Mouse (Mus musculus): ENCODE measurements around the gene Fnd3c2. TPM values are rescaled to one million over a fixed set of nuclear protein-coding genes. Genes with fewer than 3 reads are reported as not detected.
"Not testable (repeated sequence)": the region's sequence is repeated elsewhere in the genome, so short reads cannot be mapped to it uniquely, and the experiment has no call there.

Gene Fnd3c2
- total RNA-seq (2021) = not detected

- intact Hi-C loops (cut with DNase I) = no loop called here
Measured at GRCm38 (mm10) chrX:106255276-106255675, at the start of gene Fnd3c2. Gene Fnd3c2, minus strand, starts transcription at chrX:106255376.

DNA sequence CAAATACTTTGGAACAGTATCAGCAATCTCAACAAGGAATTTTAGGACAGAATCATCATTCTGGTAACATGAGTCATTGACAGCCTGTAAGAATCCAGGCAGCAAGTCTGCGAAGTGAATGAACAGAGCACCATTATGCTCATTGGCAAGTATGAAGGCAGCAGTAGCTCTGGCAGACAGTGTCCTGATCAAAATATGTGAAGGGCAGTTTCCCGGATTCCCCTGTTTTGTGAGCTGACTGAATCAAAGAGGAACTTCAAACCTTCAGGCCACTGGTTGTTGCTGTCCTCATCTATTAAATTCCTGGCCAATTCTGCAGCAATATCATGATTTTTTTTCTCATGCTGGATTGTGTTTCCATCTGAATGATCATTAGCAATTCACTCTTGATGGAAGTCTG, 29.3 kb upstream of the Fnd3c2 start:
- DNase-seq (ENCODE audit: low spot score in 2 of 2) = no peak
- intact Hi-C loops (cut with DNase I) = no loop called here

More at GRCm38 (mm10) chrX:106255276-106255675, at the start of gene Fnd3c2:
- DNase-seq (ENCODE audit: low spot score in 2 of 2) = no peak

- intact Hi-C loops (cut with DNase I) = no loop called here
- DNase-seq (ENCODE audit: low spot score in 2 of 2) = no peak
Measured at GRCm38 (mm10) chrX:106221058-106221457, 34.1 kb downstream of the Fnd3c2 start, which contains the start of gene Taf9b. Gene Taf9b, minus strand, starts transcription at chrX:106221158.

GRCm38 (mm10) chrX:106219171-106220032, 35.8 kb downstream of the Fnd3c2 start:
- intact Hi-C loops (cut with DNase I) = loop anchor here (5.0 kb wide), 1 partner anchor 163 kb away; no protein-coding TSS in a partner anchor
- peak; percentile 70 to 81 for DNase-seq (ENCODE audit: low spot score in 2 of 2)

DNA sequence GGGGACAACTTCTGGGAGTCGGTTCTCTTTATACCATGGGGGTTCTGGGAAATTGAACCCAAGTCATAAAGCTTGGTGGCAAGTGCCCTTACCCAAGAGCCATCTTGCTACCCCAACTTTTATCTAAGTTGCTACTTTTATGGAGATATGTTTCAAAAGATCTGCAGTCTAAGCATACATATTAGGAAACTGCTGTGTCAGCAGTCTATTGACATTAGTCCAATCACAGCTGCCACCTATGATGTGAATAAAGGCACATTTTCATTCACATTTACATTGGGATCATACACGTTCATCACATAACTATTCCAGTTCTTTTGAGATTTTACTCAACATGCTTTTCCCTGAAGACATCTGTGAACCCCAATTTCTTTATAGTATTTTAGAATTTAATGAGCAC, 46.1 kb downstream of the Fnd3c2 start:
- no peak for DNase-seq (ENCODE audit: low spot score in 2 of 2)
- intact Hi-C loops (cut with DNase I) = no loop called here

DNA sequence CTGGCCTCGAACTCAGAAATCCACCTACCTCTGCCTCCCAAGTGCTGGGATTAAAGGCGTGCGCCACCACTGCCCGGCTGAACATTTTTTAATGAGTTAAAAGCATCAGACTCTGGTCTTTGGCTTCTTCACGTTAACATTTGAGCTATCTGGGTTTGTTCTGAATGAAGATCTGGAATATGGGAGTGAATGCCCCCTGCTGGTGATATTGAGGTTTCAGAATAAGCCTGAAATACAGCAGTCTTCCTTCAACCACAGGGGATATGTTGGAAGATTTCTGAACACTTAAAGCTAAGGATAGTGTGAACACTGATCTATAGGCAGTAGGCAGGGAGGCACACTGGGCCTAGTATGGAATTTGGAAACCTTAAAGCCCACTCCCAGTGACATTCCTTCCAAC, 56.3 kb downstream of the Fnd3c2 start:
- DNase-seq (ENCODE audit: low spot score in 2 of 2) = no peak
- intact Hi-C loops (cut with DNase I) = loop anchor here (5.0 kb wide), 1 partner anchor 188 kb away; no protein-coding TSS in a partner anchor

- intact Hi-C loops (cut with DNase I) = loop anchor here (5.0 kb wide), 1 partner anchor 190 kb away; no protein-coding TSS in a partner anchor
- DNase-seq (ENCODE audit: low spot score in 2 of 2) = no peak
Measured at GRCm38 (mm10) chrX:106197308-106197707, 57.9 kb downstream of the Fnd3c2 start.

DNA sequence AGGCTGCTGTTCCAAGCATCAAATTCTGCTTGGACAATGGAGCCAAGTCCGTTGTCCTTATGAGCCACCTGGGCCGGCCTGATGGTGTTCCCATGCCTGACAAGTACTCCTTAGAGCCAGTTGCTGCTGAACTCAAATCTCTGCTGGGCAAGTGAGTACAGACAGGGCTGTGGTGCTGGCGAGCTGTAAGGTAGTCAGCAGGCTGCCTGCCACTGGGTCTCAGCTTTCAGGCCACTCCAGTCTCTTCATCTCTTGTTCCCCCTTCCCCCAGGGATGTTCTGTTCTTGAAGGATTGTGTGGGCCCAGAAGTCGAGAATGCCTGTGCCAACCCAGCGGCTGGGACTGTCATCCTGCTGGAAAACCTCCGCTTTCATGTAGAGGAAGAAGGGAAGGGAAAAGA, 60.8 kb downstream of the Fnd3c2 start:
- intact Hi-C loops (cut with DNase I); DNase-seq (ENCODE audit: low spot score in 2 of 2): not testable (repeated sequence)

- intact Hi-C loops (cut with DNase I) = no loop called here
- DNase-seq (ENCODE audit: low spot score in 2 of 2) = no peak
Measured at GRCm38 (mm10) chrX:106190091-106190490, 65.1 kb downstream of the Fnd3c2 start.

GRCm38 (mm10) chrX:106189356-106189755, 65.8 kb downstream of the Fnd3c2 start:
- intact Hi-C loops (cut with DNase I) = loop anchor here (5.0 to 10.0 kb wide), 3 partner anchors 162 to 265 kb away; partner anchors contain the start of genes Atp7a, Atrx and Magt1
- DNase-seq (ENCODE audit: low spot score in 2 of 2) = no peak

GRCm38 (mm10) chrX:106187737-106188136, 67.4 kb downstream of the Fnd3c2 start:
- intact Hi-C loops (cut with DNase I) = loop anchor here (5.0 to 10.0 kb wide), 3 partner anchors 160 to 263 kb away; partner anchors contain the start of genes Atp7a, Atrx and Magt1
- peak in 1 of 2 experiments; percentile 18 for DNase-seq (ENCODE audit: low spot score in 2 of 2)

DNA sequence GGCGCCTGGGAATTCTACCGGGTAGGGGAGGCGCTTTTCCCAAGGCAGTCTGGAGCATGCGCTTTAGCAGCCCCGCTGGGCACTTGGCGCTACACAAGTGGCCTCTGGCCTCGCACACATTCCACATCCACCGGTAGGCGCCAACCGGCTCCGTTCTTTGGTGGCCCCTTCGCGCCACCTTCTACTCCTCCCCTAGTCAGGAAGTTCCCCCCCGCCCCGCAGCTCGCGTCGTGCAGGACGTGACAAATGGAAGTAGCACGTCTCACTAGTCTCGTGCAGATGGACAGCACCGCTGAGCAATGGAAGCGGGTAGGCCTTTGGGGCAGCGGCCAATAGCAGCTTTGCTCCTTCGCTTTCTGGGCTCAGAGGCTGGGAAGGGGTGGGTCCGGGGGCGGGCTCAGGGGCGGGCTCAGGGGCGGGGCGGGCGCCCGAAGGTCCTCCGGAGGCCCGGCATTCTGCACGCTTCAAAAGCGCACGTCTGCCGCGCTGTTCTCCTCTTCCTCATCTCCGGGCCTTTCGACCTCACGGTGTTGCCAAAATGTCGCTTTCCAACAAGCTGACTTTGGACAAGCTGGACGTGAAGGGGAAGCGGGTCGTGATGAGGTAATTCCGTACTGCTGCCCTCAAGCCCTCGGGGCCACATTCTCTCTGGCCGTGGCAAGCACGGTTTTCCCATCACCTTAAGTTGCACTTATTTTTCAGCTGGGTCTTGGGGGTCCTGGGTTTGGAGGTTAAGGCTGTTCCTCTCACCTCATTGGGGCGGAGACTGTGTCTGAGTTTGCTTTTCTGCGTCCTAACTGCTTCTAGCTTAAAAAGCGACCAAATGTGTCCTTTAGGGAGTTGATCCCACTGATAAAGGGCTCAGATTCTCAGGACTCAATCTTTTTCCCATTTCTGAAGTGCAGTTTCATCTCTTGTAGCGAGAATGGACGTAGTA, 68.2 kb downstream of the Fnd3c2 start, which contains the start of gene Pgk1:
Gene Pgk1 (plus strand): TSS at position 388 of the 937 bp plus-strand sequence.
- peak; percentile 84 to 97 for DNase-seq (ENCODE audit: low spot score in 2 of 2)
- intact Hi-C loops (cut with DNase I) = loop anchor here (5.0 to 10.0 kb wide), 3 partner anchors 160 to 262 kb away; partner anchors contain the start of genes Atp7a, Atrx and Magt1

DNA sequence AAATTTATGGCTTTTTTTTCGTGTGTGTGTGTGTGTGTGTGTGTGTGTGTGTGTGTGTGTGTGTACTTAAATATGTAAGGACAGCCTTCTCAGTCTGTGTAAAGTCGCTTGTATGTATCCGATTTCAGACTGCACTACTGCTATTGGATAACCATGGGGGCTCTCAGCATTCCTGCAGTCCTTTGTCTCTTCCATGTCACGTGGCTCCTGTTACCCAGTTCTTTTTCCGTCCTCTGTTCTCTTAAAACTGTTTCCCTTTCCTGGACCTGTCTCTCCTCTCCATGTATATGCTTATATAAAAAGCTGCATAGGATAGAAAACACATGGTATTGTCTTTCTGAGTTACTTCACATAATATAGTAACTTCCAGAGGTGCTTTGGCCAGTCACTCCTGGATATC, 69.5 kb downstream of the Fnd3c2 start:
- no peak for DNase-seq (ENCODE audit: low spot score in 2 of 2)
- intact Hi-C loops (cut with DNase I) = loop anchor here (5.0 to 10.0 kb wide), 3 partner anchors 158 to 261 kb away; partner anchors contain the start of genes Atp7a, Atrx and Magt1

Other genes with a start within 250 kb of the Fnd3c2 start
- 10 to 100 TPM; 15.5 TPM for gene Magt1, start 243.5 kb downstream of the Fnd3c2 start, total RNA-seq (2021)
- 100 to 1,000 TPM; 353 to 364 TPM for gene Cox7b, start 239.7 kb downstream of the Fnd3c2 start, total RNA-seq (2021)
- 1 to 10 TPM; 8.0 to 8.2 TPM for gene Atp7a, start 228.1 kb downstream of the Fnd3c2 start, total RNA-seq (2021)
- 1 to 10 TPM; 1.3 to 1.9 TPM for gene Tlr13, start 112.2 kb downstream of the Fnd3c2 start, total RNA-seq (2021)
- gene Pgk1, start 68.3 kb downstream of the Fnd3c2 start, total RNA-seq (2021) = 100 to 1,000 TPM; 441 to 492 TPM
- 10 to 100 TPM; 21.3 to 23.3 TPM for gene Taf9b, start 34.2 kb downstream of the Fnd3c2 start, total RNA-seq (2021)
- gene Fndc3c1, start 230.0 kb upstream of the Fnd3c2 start, total RNA-seq (2021) = not detected